Mouse (Mus musculus) megakaryocyte, embryonic 14.5 days (primary cell): Measurements from ENCODE around the gene Nlrp6. TPM values are rescaled to one million over a fixed set of nuclear protein-coding genes. Genes with fewer than 3 reads are reported as not detected.

Source experiments
- H3K27me3 ChIP-seq: replicated peaks from 2 replicates; pipeline ENCODE3; 2012; ENCODE audit warnings: inconsistent platforms
- H3K36me3 ChIP-seq: replicated peaks from 2 replicates; pipeline ENCODE3; 2012; ENCODE audit warnings: low read length, inconsistent platforms, mixed read lengths
- H3K4me1 ChIP-seq: 2 replicates; pipeline ENCODE4 v1.6.1; 2012; ENCODE audit warnings: inconsistent platforms
- H3K4me3 ChIP-seq: replicated peaks from 2 replicates; pipeline ENCODE3; 2012; ENCODE audit warnings: moderate library complexity, mild to moderate bottlenecking, inconsistent platforms
- H3K9me3 ChIP-seq: 2 replicates; pipeline ENCODE4 v1.6.1; 2012; ENCODE audit warnings: inconsistent platforms
- FLI1 ChIP-seq: IDR thresholded peaks from 2 replicates; pipeline ENCODE4 v1.6.1; 2012; ENCODE audit warnings: low read length, inconsistent platforms, mixed read lengths
- GATA1 ChIP-seq: IDR thresholded peaks from 3 replicates; pipeline ENCODE4 v1.6.1; 2012; ENCODE audit warnings: mixed read lengths, low read length, inconsistent platforms, borderline replicate concordance
- polyA plus RNA-seq: library from polyadenylated mRNA; stranded (reverse); fragments of >175 nt; gene quantifications from 2 replicates; pipeline ENCODE4 v1.2.3, GENCODE M21; 2012; ENCODE audit warnings: low replicate concordance; ENCODE audit not compliant: insufficient read depth

The Nlrp6 gene
- polyA plus RNA-seq, 1 experiment: 18.0 TPM

DNA sequence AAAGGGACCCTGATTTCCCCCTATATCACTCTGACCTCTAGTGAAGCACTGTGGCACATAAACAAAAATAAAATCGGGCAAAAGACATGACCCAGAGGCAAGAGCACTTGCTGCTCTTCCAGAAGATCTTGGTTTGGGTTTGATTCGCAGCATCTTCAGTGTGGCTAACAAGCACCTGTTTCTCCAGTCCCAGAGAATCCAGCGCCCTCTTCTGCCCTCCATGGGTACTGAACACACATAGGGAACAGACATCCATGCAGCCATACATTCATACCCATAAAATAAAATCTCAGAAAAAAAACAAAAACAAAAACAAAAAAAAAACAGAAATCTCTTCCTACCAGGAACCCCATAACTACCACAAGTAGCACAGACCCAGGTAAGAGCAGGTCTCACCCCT lies 17.7 kb downstream of the Nlrp6 start:
- TF ChIP-seq GATA1 (no peak), FLI1 (no peak)
- Histone ChIP-seq H3K9me3 (no peaks in the 10 kb centered on the region), H3K27me3 (no peaks in the 10 kb centered on the region), H3K36me3 (peaks cover 8% of the 10 kb centered on the region), H3K4me3 (no peak overlapping the region), H3K4me1 (peaks cover 54% of the 10 kb centered on the region)

DNA sequence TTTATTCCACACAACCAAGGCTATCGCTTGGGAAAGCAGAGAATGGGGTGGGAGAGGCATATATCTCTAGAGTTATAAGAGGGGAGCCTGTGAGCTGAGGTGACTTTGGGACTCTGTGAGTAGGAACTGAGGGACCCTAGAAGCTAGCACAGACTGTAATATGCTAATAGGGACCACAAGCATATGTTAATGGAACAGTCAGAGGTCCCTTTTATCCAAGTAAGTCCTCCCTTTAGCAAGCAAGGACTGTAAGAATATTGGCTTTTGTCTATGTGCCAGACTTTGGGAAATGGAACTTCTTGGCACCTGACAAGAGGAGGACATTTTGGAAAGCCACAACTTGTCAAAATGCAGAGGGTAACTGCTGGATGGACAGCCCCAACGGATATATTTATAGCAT lies 18.2 kb downstream of the Nlrp6 start:
- Histone ChIP-seq H3K4me1 (peaks cover 58% of the 10 kb centered on the region), H3K27me3 (no peaks in the 10 kb centered on the region), H3K9me3 (no peaks in the 10 kb centered on the region), H3K36me3 (peaks cover 12% of the 10 kb centered on the region), H3K4me3 (no peak overlapping the region)
- no peak for TF ChIP-seq FLI1
- no peak for TF ChIP-seq GATA1

DNA sequence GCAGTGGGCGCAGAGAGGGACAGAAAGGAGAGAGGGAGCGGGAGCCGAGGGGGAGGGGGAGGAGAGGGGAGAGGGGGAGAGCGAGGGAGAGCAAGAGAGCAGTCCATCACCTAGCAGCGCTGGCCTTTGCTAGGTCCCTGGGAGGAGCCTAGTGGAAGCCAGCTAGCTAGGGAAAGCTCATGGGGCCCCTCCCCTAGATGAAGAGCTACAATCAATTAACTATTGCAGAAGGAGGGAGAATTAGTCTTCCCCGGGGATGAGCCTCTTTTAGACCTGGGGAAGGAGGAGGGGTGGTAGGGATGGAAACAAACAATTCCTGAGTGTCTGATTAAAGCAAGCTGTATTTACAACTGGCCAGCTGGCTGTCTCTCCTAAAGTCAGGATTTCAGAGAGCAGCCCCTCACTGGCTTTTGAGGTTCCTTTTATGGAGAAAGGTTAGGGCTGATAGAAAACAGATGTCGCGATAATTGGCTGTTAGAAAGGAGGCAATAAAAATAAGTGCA lies 19.0 kb downstream of the Nlrp6 start:
- TF ChIP-seq FLI1: no peak
- TF ChIP-seq GATA1: no peak
- Histone ChIP-seq H3K4me1 (peaks cover 67% of the 10 kb centered on the region), H3K27me3 (no peaks in the 10 kb centered on the region), H3K4me3 (no peak overlapping the region), H3K9me3 (no peaks in the 10 kb centered on the region), H3K36me3 (peaks cover 21% of the 10 kb centered on the region)

DNA sequence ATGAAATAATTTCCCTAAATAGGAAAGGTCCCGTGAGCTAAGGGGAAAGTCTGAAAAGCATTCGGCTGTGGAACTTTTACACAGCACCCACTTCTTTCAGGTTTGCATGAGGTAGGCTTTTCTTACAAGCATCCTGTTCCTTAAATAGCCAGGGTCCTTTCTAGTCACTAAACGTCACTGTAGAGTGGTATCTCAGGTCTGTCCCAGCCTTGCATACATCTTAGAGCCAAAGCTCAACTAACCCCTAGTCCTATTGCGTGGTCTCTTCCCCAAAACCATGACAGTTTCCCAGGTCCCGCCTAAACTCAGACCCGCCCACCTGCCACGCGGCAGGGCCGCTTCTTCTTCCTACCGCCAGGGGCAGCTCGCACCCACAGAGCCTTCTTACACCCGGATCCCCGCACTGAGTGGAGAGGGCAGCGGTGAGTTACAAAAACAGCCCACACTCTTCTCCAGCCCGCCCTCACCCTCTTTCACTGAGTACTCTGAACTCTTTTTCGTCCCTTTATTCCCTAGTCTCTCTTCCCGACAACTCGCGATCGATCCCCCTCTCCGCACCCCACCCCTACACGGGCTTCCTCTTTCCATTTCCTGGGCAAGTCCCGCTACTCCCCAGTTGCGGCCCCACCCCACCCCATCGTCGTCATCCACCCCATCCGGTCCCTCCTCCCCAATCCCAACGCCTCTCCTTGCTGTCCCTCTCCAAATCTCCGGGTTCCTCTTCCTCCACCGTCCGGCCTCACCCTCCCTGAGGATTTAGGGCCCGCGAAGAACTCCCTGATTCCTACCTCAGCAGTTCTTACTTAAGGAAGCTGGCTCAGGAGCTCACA lies 20.7 kb downstream of the Nlrp6 start, which contains the start of gene Pgghg:
Gene Pgghg (plus strand): TSS at position 170 of the 830 bp plus-strand sequence.
- Histone ChIP-seq H3K4me1 (peaks cover 77% of the 10 kb centered on the region), H3K4me3 (peak within 1 kb of the TSS; percentile 93), H3K36me3 (peaks cover 38% of the 10 kb centered on the region), H3K27me3 (no peaks in the 10 kb centered on the region), H3K9me3 (no peaks in the 10 kb centered on the region)
- TF ChIP-seq FLI1 (no peak), GATA1 (no peak)

DNA sequence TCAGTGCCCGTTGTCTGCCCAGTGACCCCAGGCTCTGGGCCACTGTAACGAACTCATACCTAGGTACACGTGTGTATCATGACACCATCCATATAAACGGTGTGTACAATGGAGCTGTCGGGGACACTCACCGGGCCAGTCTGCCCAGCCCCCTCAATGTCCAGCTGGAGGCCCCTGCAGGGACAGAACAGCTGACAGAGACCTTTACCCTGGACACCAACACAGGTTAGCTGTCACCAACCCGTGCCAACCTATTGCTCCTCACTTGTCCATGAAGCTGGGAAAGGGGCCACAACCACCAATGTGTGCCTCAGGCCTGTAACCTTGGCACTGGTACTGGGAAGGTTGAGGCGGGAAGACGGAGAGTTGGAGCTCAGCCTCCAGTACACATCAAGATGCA lies 21.6 kb downstream of the Nlrp6 start:
- peaks cover 86% of the 10 kb centered on the region for H3K4me1 ChIP-seq
- H3K4me3 ChIP-seq: peak overlapping the region; percentile 93
- no peak for TF ChIP-seq FLI1
- no peak for TF ChIP-seq GATA1
- H3K27me3 ChIP-seq: no peaks in the 10 kb centered on the region
- no peaks in the 10 kb centered on the region for H3K9me3 ChIP-seq
- H3K36me3 ChIP-seq: peaks cover 47% of the 10 kb centered on the region

DNA sequence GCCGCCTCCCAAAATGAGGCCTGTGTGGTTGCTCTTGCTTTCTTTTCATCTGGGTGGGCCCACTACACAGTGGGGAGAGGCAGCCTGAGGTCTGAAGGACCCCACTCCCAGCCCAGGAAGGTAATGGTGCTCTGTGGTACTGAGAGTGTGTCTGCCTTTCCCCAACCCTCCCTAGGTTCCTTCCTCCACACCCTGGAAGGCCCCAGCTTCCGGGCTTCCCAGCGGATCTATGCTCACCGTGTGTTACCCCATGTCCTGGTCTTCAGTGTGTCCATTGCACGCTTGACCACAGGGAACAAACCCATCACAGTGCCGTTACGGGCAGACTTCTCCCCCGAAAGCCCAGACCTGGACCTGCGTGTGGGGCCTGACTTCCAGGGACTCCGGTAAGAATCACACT lies 22.1 kb downstream of the Nlrp6 start:
- peaks cover 91% of the 10 kb centered on the region for H3K4me1 ChIP-seq
- no peak for TF ChIP-seq GATA1
- no peak for TF ChIP-seq FLI1
- no peaks in the 10 kb centered on the region for H3K27me3 ChIP-seq
- peak overlapping the region; percentile 51 for H3K4me3 ChIP-seq
- H3K36me3 ChIP-seq: peaks cover 51% of the 10 kb centered on the region
- no peaks in the 10 kb centered on the region for H3K9me3 ChIP-seq

DNA sequence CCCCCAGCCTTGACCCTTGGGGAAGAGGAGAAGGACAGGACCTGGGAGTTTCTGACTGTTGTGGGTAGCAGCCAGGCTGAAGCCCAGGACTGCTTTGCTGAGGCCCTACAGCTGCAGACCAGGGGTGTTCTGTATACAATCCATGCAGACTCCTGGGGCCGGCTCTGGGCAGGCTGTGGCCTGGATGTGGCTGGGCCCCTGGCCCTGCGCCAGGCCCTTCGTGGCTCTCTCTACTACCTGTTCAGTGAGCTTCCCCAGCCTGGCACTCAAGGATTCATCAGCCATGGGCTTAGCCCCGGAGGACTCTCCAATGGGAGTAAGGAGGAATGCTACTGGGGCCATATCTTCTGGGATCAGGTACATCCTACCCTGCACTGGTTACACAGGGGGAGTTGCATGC lies 22.7 kb downstream of the Nlrp6 start:
- Histone ChIP-seq H3K4me3 (peak overlapping the region; percentile 5), H3K4me1 (peaks cover 96% of the 10 kb centered on the region), H3K27me3 (no peaks in the 10 kb centered on the region), H3K36me3 (peaks cover 57% of the 10 kb centered on the region), H3K9me3 (no peaks in the 10 kb centered on the region)
- TF ChIP-seq GATA1 (no peak), FLI1 (no peak)

DNA sequence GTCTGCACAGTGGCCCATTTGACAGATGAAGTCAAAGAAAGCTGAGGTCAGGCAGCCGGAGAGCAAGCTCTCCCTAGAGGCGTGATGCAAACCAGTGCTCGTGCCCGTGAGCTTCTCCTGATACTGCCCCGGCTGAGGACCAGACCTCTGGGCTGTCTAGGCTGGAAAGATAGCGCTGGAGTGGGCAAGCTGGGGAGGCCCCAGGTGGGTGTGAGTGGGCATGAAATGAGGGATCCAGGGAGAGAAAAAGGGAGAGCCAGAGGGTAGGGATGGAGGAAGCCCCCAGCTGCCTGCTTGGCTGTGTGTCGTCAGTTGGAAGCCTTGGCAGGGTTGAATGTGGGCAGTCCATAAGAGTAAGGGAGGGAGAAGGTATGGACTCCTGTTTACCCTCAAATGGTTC lies 23.5 kb downstream of the Nlrp6 start:
- H3K4me3 ChIP-seq: no peak overlapping the region
- H3K9me3 ChIP-seq: no peaks in the 10 kb centered on the region
- no peak for TF ChIP-seq GATA1
- no peak for TF ChIP-seq FLI1
- peaks cover 97% of the 10 kb centered on the region for H3K4me1 ChIP-seq
- H3K36me3 ChIP-seq: peaks cover 66% of the 10 kb centered on the region
- H3K27me3 ChIP-seq: no peaks in the 10 kb centered on the region

DNA sequence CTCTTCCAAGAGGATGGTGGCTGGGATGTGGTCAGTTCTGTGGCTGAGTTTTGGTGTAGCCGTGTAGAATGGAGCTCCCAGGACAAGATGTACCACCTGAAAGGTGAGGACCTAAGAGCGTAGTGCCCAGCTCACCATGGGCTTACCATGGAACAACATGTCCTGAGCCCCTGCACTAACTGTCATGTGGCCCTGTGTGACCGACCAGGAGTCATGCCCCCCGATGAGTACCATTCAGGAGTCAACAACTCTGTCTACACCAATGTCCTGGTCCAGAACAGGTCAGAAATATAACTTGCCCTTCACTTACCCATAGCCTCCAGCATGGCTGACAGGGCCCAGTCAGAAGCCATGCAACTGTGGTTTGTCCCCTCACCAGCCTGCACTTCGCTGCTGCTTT lies 24.5 kb downstream of the Nlrp6 start:
- H3K36me3 ChIP-seq: peaks cover 76% of the 10 kb centered on the region
- peaks cover 97% of the 10 kb centered on the region for H3K4me1 ChIP-seq
- H3K4me3 ChIP-seq: no peak overlapping the region
- no peaks in the 10 kb centered on the region for H3K9me3 ChIP-seq
- TF ChIP-seq FLI1: no peak
- TF ChIP-seq GATA1: no peak
- H3K27me3 ChIP-seq: no peaks in the 10 kb centered on the region

DNA sequence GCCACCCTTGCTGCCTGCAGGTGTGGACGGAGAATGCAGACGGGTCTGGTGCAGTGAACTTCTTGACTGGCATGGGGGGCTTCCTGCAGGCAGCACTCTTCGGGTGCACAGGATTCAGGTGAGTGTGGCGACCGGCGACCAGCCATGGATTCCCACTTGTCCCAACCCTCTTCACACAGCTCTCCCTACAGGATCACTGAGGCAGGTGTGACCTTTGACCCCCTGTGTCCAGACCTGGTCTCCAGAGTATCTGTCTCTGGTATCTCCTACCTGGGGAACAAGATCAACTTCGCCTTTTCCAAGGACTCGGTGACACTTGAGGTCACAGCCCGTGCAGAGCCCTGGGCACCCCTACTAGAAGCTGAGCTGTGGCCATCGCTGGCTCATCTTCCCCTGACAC lies 25.6 kb downstream of the Nlrp6 start:
- H3K36me3 ChIP-seq: peaks cover 86% of the 10 kb centered on the region
- TF ChIP-seq FLI1 (no peak), GATA1 (no peak)
- no peaks in the 10 kb centered on the region for H3K9me3 ChIP-seq
- no peaks in the 10 kb centered on the region for H3K27me3 ChIP-seq
- peak overlapping the region; percentile 16 for H3K4me3 ChIP-seq
- H3K4me1 ChIP-seq: peaks cover 97% of the 10 kb centered on the region

DNA sequence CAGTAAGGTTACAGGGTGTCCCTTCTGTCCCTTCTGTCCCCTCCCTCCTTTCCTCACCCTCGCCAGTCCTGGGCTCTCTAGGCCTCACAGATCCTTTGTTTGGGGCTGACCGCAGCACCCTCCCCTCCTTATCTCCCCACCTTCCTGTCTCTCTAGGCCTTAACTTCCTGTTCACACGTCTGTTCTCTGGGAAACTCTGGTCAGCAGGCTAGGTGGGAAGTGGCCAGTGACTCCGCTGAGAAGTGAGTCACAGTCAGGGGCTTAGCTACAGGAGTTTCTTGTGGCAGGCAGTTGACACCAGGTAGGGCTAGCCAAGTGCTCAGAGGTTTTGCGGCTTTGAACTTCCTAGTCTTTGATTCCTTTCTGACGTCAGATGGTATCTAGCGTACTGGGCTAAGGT lies 26.3 kb downstream of the Nlrp6 start:
- peak overlapping the region; percentile 84 for H3K4me3 ChIP-seq
- peaks cover 100% of the 10 kb centered on the region for H3K4me1 ChIP-seq
- peaks cover 93% of the 10 kb centered on the region for H3K36me3 ChIP-seq
- H3K9me3 ChIP-seq: no peaks in the 10 kb centered on the region
- TF ChIP-seq GATA1 (peak; percentile 93), FLI1 (0 out of 2 replicates have a peak, but pooled peaks have one; percentile 15)
- H3K27me3 ChIP-seq: no peaks in the 10 kb centered on the region
